Mouse (Mus musculus): ENCODE measurements around the gene Gadd45gip1.
A peak's percentile ranks its signal among the peaks of the same experiment; 100 is the strongest.
"Not testable (repeated sequence)": the region's sequence is repeated elsewhere in the genome, so short reads cannot be mapped to it uniquely, and the experiment has no call there.

Gadd45gip1 gene

GRCm38 (mm10) chr8:84797256-84797797 is 34.0 kb upstream of the Gadd45gip1 start:
- DNase-seq (ENCODE audit: low spot score) = no peak

- DNase-seq (ENCODE audit: low spot score) = no peak
Measured at GRCm38 (mm10) chr8:84797971-84798370, 33.4 kb upstream of the Gadd45gip1 start.

- DNase-seq (ENCODE audit: low spot score) = no peak
Measured at GRCm38 (mm10) chr8:84798446-84799135, 32.7 kb upstream of the Gadd45gip1 start.

GRCm38 (mm10) chr8:84799136-84799931 is 32.0 kb upstream of the Gadd45gip1 start:
- DNase-seq (ENCODE audit: low spot score) = peak; percentile 79

DNA sequence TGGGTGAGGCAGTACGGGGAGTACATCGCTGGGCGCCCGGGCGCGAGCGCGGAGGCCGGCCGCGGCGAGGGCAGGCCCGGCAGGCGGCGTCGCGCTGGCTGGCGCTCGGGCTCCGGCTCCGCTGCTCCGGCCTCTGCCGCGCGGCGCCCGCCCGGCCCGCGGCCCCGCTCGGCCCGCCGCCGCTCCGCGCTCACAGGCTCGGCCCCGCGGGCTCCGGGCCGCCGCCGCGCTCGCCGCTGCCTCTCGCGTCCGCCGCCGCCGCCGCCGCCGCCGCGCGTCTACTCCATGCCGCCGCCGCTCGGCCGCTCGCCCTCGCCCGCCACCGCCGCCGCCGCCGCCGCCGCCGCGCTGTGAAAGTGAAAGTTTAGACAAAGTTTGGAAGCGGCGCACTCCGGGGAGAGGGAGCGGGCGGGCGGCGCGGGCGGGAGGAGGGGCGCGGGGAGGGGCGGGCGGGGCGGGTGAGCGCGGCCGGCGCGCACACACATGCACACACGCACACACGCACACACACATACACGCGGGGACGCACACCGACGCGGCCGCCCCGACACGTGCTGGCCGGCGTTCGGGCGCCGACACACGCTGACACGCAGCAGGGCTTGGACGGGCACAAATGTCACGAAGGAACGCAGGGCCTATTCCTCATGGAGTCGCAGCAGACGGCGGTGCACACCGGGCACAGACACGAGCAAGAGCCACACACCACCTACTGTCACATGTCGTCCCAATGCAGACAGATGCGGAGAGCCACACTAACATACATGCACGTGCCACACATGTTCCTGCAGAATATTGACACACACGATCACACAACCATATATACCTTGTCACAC is 31.1 kb upstream of the Gadd45gip1 start, which contains the start of gene Nfix:
Gene Nfix, minus strand, starts transcription at position 346 of the 833 bp plus-strand sequence.
- DNase-seq (ENCODE audit: low spot score) = no peak

DNA sequence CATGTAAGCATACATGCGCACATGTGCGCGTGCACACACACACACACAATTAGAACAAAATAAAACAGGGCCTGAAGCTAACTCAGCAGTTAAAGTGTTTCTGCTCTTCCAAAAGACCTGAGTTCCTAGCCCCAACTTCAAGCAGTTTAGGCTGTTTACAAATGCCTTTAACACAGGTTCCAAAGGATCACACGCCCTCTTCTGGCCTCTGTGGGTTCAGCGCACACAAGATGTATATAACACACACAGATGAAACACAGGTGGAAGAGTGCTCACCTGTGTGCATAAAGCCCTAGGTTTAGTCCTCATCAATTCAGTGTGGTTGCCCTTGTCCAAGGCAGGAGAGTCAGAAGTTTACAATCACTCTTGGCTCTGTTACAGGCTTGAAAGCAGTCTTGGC is 25.3 kb upstream of the Gadd45gip1 start:
- DNase-seq (ENCODE audit: low spot score) = no peak

DNA sequence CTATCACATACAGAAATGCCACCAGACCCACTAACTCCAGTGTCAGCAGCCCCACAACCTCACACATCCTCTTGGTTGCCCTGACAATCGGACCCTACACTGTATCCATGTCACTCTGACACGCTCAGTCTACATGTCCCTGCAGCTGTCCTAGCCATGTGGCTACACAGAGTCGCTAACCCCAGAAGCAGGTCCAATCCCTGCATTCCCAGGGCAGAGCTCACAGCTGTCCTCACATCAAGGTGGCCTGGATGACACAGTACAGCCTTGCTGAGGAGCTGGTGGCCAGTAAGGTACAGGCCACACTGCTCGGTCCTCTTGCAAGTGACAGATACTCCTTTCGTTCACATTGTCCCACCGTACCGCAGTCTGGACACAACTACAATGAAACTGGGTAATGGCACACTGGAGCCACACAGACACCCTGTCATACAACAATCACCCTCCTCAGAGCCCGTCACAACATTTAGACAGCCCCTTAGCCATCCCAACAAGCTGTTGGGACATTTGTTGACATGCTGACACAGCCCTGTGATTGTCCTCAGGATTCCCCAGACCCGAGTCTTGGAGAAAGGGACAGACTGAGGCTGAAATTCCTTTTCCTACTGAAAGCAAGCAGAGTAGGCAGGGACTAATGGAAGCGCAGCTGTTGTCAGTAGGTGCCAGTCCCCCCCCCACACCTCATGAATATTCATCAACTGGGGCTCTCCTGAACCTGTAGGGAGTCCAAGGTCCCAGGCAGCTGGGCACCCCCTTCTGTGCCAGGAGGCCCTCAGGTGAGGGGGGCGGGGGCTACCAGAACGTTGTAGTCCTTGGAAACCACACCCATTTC is 22.0 kb upstream of the Gadd45gip1 start:
- no peak for DNase-seq (ENCODE audit: low spot score)

DNA sequence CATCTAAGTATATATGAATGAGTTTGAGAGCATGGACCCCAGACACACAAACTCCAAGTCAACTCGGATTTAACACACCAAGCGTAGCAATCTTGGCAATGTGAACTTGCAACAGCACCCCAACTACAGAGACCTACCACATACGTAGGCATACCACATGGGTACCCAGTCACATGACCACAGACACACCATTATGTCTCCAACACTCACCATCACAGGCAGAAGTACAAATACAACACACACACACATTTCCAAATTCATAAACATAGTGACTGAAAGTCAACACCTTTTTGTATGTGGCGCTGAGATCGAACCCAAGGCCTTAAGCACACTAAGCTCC is 21.4 kb upstream of the Gadd45gip1 start:
- DNase-seq (ENCODE audit: low spot score) = no peak

DNA sequence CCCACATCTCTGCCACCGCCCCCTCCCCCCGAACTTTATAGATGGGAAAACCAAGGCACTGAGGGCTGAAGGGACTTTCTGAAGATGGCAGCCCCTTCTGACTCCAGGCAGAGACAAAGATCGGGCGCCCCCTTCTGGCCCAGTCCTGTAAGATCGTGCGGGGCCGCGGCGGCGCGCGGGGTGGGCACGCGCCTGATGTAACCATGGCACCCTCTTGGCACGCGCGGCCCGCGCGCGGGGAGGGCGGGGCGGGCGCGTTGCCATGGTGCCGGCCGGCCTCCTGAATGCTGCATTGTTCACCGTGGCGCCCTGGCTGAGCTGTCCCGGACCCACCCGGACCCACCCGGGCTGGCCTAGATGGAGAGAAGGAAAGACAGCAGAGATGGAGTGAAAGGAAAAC is 20.4 kb upstream of the Gadd45gip1 start:
- DNase-seq (ENCODE audit: low spot score) = peak; percentile 86

DNA sequence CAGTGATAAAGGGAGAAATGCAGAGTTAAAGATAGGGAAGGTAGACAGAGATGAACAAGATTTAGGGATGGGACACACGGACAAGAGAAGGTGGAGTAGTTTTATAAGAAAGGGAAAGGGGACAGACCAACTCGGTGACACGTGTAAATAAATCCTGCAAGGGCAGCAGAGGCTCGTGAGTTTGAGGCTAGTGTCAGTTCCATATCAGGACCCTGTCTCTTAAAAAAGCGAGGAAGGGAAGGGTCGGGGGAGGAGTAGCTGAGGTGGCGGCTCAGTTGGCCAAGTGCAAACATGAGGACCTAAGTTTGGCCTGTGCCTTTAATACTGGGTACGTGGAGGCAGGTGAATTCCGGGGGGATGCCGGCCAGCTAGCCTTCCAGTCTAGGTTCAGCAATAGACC is 20.0 kb upstream of the Gadd45gip1 start:
- DNase-seq (ENCODE audit: low spot score) = no peak

DNA sequence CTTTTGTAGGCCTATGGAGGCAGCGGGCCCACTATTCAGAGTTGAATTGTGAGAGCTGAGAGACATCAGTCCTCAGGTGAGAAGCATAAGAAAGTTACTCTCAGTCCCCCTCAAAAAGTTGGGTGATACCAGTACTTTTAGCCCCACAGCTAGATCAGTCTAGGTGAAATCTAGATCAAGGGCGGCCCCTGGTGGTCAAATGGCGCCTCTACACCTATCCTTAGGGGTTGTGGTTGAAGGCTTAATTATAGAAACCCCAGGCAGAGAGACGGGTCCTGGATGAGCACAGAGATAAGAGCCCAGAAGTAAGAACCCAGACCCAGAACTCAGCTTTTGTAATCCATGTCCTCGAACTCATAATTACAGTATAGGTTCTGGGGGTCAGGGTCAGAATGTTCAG is 18.3 kb upstream of the Gadd45gip1 start:
- DNase-seq (ENCODE audit: low spot score) = peak; percentile 73

- no peak for DNase-seq (ENCODE audit: low spot score)
Measured at GRCm38 (mm10) chr8:84813830-84814229, 17.5 kb upstream of the Gadd45gip1 start.

DNA sequence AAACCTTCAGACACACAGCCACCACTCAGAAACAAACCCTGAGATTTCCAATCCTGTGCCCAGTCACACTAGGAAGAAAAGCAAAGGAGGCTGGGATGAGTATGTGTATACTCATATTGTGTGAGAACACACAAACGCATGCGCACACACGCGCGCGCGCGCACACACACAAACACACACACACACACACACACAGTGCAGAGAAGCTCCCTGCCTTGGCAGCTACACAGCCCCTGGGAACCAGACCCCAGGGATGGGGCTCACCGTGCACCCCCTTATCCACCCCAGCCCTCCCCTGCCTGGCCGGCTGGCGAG is 17.1 kb upstream of the Gadd45gip1 start:
- DNase-seq (ENCODE audit: low spot score) = no peak

- no peak for DNase-seq (ENCODE audit: low spot score)
Measured at GRCm38 (mm10) chr8:84814555-84815441, 16.5 kb upstream of the Gadd45gip1 start.

DNA sequence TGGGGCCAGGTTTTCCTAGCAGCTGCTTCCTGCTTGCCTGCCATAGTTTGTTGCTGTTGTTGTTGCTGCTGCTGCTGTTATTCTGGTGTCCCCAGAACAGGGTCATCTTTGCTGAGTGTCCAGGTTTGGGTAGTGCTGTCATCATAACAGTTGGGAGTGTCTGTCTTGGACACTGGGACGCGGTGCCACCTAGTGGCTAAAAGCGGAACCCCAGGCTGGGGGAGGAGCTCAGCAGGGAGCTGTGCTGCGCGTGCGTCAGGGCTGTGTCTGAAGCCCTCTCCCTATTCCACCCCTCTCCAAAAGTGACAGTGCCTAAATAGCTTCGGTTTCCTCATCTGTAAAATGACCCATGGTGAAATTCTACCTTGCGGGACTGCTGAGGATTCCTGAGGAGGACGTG is 15.8 kb upstream of the Gadd45gip1 start:
- DNase-seq (ENCODE audit: low spot score) = peak; percentile 87

DNA sequence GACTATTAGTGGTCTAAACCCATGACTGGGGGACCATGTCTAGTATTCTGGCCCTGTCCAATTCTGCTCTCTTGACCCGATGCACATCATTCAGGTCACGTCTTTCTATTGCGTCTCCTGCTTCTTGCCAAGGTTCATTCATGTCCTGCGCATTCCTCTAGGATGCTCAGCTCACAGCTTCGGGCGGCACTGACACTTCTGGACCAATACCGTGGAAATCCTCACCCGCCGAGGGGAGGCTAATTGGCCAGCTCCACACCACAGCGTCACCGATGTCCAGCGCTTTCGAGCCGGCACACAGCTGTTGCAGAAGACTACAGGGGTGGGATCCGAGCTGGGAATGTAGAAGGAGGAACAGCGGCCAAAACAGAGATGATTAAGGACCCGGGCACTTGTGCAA is 15.2 kb upstream of the Gadd45gip1 start:
- DNase-seq (ENCODE audit: low spot score) = no peak

DNA sequence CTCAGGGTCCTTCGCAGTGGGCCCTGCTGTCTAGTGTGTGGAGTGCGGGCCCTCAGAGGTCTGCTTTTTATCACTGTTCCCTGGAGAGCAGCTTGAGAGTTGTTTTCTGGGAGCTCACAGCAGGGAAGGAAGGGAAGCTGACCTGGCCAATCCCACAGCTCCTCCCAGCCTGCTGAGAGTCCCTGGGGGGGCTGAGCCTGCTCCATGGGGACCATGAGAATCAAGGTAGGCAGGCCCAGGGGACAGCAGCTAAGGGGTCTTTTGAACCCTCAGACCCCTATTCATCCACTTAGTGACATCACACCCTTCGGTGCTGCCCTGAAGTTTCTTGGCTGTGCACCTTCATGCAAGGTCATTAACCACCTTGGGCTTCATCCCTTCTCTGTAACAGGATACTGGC is 8.6 kb upstream of the Gadd45gip1 start, which contains the start of gene Dand5:
Gene Dand5, minus strand, starts transcription at position 101 of the 400 bp plus-strand sequence.
- no peak for DNase-seq (ENCODE audit: low spot score)

DNA sequence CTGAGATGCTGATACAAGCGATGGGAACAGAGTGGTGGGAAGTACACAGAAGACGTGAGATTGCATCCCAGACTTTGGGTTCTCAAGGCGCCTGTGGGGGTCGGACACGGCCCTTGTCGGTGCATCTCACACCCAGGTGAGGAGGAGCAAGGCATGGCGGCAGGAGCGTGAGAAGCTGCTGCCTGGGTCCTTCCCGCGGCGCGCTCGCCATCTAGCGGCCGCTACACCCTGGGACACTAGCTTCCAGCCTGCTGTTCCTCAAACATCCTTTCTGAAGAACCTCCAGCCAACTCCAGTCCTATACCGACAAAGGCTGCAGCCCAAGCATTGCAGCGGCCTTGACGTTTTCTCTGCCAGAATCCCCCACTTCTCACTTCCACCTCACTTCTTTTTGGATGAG is 7.7 kb upstream of the Gadd45gip1 start:
- no peak for DNase-seq (ENCODE audit: low spot score)

- no peak for DNase-seq (ENCODE audit: low spot score)
Measured at GRCm38 (mm10) chr8:84825636-84826035, 5.7 kb upstream of the Gadd45gip1 start.

DNA sequence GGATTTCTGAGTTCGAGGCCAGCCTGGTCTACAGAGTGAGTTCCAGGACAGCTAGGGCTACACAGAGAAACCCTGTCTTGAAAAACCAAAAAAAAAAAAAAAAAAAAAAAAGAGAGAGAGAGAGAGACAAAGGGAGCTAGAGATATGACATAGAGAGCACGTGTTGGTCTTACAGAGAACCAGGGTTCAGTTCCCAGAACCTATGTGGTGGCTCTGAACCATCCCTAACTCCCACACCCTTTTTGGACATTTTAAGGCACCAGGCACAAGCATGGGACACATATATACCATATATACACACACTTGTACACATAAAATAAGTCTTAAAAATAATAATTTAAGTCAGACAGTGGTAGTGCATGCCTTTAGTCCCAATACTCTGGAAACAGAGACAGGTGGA is 4.8 kb upstream of the Gadd45gip1 start:
- not testable (repeated sequence) for DNase-seq (ENCODE audit: low spot score)
